Mouse (Mus musculus): ENCODE measurements at regions not wholly inside any gene's neighbourhood (a gene's known extent, or its start where the extent isn't known, plus 50 kb on each side); places are given as distances from the start of the nearest gene placed in this dataset.

GRCm38 (mm10) chr11:17324651-17325050, 67.3 kb downstream of the C1d start:
- DNase-seq (ENCODE audit: extremely low spot score in 1 of 2, low spot score in 1 of 2) = no peak

- no peak for DNase-seq (ENCODE audit: extremely low spot score in 1 of 2, low spot score in 1 of 2)
Observed at GRCm38 (mm10) chr11:17325731-17326646, 68.6 kb downstream of the C1d start.

GRCm38 (mm10) chr11:17326695-17327094, 69.3 kb downstream of the C1d start:
- DNase-seq (ENCODE audit: extremely low spot score in 1 of 2, low spot score in 1 of 2) = no peak

- DNase-seq (ENCODE audit: extremely low spot score in 1 of 2, low spot score in 1 of 2) = no peak
Observed at GRCm38 (mm10) chr11:17351476-17351875, 94.1 kb downstream of the C1d start.

GRCm38 (mm10) chr11:17352148-17353130, 95.1 kb downstream of the C1d start:
- peak in 1 of 2 experiments; percentile 5 for DNase-seq (ENCODE audit: extremely low spot score in 1 of 2, low spot score in 1 of 2)

- no peak for DNase-seq (ENCODE audit: extremely low spot score in 1 of 2, low spot score in 1 of 2)
Observed at GRCm38 (mm10) chr11:17359698-17360254, 102.4 kb downstream of the C1d start.

DNA sequence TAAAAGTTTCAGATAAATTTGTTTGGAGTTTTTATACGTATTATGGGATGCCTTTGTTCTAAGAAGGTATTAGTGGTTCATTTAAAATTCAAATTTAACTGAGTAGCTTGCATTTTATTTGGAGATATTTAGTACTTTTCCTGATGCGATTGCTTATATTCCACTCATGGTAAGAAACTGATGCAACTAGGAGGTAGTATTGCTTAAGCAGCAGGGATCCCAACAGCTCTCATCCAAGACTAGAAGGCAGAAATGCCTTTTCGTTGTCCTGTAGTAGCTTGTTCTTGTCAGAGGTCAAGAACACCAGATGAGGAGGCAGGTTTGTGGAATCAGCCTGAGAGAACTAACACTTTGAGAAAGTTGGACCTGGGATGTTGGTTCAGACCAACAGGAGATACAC, 120.5 kb downstream of the C1d start:
- no peak for DNase-seq (ENCODE audit: extremely low spot score in 1 of 2, low spot score in 1 of 2)

GRCm38 (mm10) chr11:17386756-17387155, 129.4 kb downstream of the C1d start:
- DNase-seq (ENCODE audit: extremely low spot score in 1 of 2, low spot score in 1 of 2) = peak; percentile 36 to 69

GRCm38 (mm10) chr11:17393832-17394231, 136.5 kb downstream of the C1d start:
- no peak for DNase-seq (ENCODE audit: extremely low spot score in 1 of 2, low spot score in 1 of 2)

- no peak for DNase-seq (ENCODE audit: extremely low spot score in 1 of 2, low spot score in 1 of 2)
Observed at GRCm38 (mm10) chr11:17414531-17414930, 157.2 kb downstream of the C1d start.

- no peak for DNase-seq (ENCODE audit: extremely low spot score in 1 of 2, low spot score in 1 of 2)
Observed at GRCm38 (mm10) chr11:17415144-17415543, 157.8 kb downstream of the C1d start.

DNA sequence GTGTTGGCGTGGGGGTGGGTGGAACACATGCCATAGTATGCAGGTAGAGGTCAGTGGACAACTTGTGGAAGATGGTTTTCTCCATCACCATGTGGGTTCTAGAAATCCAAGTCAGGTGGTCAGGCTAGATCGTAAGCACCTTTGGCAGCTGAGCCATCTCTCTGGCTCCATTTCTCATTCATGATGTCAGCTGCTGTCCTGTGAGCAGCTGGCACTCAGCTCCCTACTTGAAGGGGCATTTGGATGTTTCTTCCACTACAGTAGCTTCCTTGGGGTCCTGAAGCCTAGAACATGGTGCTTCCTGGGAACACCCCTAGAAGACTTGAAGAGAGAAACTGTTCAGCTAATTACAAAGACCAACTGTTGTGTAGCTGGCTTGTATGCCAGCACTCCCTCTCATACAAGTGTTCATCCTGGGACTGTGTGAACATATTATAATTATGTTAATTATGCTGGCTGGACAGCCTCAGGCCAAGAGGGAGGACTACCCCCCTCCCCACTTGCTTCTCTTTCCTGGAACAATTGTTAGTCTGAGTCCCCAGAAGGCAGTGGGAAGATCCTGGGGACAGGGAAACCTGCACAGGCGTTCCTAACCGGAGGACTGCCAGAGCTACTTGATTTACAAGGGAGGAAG, 160.4 kb downstream of the C1d start:
- no peak for DNase-seq (ENCODE audit: extremely low spot score in 1 of 2, low spot score in 1 of 2)

DNA sequence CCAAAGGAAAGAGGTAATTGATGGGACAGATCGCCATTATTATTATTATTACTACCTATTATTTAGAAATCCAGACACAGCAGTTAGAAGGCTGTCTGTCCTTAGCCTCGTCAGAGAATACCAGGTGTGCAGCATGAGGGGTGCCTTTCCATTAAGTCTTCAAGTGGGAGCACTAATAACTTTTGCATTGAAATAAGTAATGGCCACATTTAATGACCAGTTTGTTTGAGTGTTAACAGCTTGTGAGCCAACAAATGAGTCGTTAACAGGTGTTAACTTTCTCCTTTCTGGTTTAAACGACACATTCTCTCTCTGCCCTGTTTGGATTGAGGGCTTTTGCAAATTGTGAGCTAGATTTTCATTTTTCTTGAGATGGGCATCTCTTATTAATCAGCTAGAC, 184.8 kb downstream of the C1d start:
- no peak for DNase-seq (ENCODE audit: extremely low spot score in 1 of 2, low spot score in 1 of 2)

GRCm38 (mm10) chr11:17449289-17449688, 191.9 kb downstream of the C1d start:
- DNase-seq (ENCODE audit: extremely low spot score in 1 of 2, low spot score in 1 of 2) = no peak

DNA sequence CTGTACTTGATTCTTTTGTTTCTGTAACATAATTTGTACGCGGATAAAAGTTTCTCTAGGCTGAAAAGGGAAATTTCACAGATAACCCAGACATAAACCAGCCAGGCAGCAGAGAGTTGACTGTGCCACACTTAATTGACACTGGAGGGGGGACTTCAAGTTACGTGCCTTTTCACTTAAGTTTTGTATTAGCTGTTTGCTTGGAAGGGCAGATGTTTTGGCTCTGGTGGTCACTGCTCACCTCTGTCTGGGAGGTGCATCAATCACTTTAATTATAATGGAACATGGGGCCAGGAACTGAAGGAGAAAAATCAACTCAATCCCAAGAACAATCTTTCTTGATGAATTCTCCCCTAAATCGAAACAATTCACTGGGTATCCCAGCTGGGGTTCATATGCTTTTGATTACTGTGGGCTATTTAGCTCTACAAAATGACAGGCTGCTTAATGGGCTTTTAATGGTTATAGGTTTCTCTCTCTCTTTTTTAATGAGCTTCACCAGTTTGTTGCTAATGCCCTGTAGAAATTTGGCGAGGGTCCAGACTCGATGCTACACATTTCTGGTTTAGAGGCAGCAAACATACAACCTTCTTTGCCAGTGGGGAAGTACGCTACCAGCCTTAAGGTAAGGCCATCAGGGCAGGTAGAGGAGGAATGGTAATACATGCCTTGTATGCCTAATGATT, 193.1 kb downstream of the C1d start:
- DNase-seq (ENCODE audit: extremely low spot score in 1 of 2, low spot score in 1 of 2) = no peak

DNA sequence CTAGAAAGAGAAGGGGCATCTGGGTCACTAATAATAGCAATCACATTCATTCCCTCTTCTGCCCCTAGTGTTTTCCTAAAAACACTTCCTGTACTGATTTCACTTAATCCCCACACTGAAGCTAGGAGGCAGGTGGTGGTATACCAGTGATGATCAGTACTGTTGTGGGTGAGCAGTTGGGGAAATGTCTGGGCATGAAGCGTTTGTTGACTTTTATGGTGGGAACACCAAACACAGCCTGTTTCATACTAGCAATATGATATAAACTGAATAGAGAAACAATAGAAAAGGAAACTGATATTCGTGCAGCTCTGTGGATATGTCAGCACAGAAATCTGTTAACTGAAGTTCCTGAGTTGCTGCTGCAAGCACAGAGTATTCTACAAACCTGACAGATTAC, 194.1 kb downstream of the C1d start:
- no peak for DNase-seq (ENCODE audit: extremely low spot score in 1 of 2, low spot score in 1 of 2)

DNA sequence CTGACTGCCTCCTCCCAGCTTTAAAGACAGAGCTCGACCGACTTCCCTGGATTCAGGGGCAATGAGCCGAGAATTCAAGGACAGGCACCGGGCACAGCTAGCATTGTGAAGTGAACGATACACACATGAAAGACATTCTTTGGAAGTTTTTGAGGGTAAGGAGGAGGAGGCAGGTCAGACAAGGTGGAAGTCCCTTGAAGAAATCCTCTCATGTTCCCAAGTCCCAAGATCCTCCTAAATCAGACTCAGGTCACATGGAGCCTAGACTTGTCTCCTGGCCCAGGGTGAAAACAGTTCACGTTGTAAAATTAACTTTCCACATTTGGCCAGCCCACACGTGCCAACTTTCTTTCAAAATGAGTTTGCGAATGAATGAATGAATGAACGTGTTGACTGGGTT, 196.2 kb downstream of the C1d start:
- DNase-seq (ENCODE audit: extremely low spot score in 1 of 2, low spot score in 1 of 2) = no peak

DNA sequence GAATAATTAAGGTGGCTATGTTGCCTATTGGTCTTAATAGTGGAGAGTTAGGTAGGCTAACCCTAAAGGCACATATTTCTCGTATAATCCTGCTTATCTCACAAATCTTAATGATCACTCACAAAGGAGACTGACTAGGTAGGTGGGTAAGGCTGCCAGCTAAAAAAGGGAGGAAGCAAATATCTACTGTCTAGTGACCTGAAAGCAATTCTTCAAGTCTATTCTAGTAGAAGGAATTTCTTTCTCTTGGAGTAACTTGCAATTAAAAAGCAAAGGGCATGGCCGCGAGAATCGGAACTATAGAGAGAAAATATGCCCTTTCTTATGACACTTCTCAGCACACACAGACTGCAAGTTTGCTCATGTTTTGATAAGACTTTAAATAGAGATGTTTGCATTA, 201.6 kb downstream of the C1d start:
- no peak for DNase-seq (ENCODE audit: extremely low spot score in 1 of 2, low spot score in 1 of 2)

- peak in 1 of 2 experiments; percentile 62 for DNase-seq (ENCODE audit: extremely low spot score in 1 of 2, low spot score in 1 of 2)
Observed at GRCm38 (mm10) chr11:17460024-17460919, 202.9 kb downstream of the C1d start.
